In the genomic region with DNA sequence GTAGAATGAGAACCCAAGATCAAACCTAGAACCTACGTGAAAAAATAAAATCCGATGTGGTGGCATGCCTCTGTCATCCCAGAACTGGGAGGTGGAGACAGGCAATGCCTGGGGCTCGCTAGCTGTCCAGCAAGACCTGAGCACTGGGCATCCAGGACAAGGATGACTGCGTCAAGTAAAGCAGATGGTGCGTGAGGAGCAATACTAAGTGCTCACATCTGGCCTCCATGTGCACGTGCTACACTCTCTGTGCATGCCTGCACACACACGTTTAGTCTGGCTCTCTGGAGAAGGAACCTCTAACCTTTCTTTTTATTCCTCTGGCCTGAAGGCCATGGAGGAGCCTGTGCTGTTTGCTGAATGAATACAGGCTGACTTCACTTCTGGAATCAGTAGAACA, we compare ENCODE assay signal across 19 mouse cellular contexts.
DNase-seq lines count a peak whose midpoint lies in the region; ATAC-seq lines count a peak whose summit lies in the region.
"Had no signal": no experiment of that assay in that cellular context is flagged by ENCODE, and none has a peak within 500 bp of the region (broad histone marks: within the 10 kb centered on the region; RNA-seq: fewer than 3 reads in every experiment).

No protein-coding gene starts in this region.

- H3K27me3 ChIP-seq in hindbrain, embryonic 10.5 days (ENCODE audit: insufficient read depth, poor library complexity, severe bottlenecking) = no peaks in the 10 kb centered on the region
- H3K27me3 ChIP-seq in hindbrain, embryonic 14.5 days (ENCODE audit: control insufficient read depth, insufficient read depth, low read length) = no peaks in the 10 kb centered on the region
- no peaks in the 10 kb centered on the region for H3K27me3 ChIP-seq in embryonic facial prominence, embryonic 10.5 days (replicated peaks; ENCODE audit: low read depth, poor library complexity, severe bottlenecking)
- no peaks in the 10 kb centered on the region for H3K27me3 ChIP-seq in limb, embryonic 10.5 days (ENCODE audit: low read depth, poor library complexity, severe bottlenecking)
- no peaks in the 10 kb centered on the region for H3K27me3 ChIP-seq in kidney, embryonic 14.5 days (ENCODE audit: control insufficient read depth, insufficient read depth, low read length)
- H3K27me3 ChIP-seq: embryonic facial prominence, embryonic 12.5 days; forebrain, embryonic 12.5 days; heart, embryonic 12.5 days had no signal

- ATAC-seq in hindbrain, embryonic 14.5 days (ENCODE audit: low FRiP score) = no peak
- no peak for ATAC-seq in kidney, embryonic 14.5 days (ENCODE audit: low FRiP score, low TSS enrichment)
- ATAC-seq: forebrain, postnatal 0 days; hindbrain, embryonic 16.5 days; inflammation-experienced regulatory T-cells, adult 6 months had no signal

- 74% methylated on average over 7 of the region's 7 CpGs for WGBS in hindbrain, embryonic 10.5 days
- 79% methylated on average over 7 of the region's 7 CpGs for WGBS in hindbrain, embryonic 14.5 days
- 64% methylated on average over 7 of the region's 7 CpGs for WGBS in embryonic facial prominence, embryonic 10.5 days
- 67% methylated on average over 7 of the region's 7 CpGs for WGBS in limb, embryonic 10.5 days
- WGBS in kidney, embryonic 14.5 days = 75% methylated on average over 7 of the region's 7 CpGs

- H3K27ac ChIP-seq in hindbrain, embryonic 10.5 days = no peak overlapping the region
- H3K27ac ChIP-seq in hindbrain, embryonic 14.5 days = no peak overlapping the region
- H3K27ac ChIP-seq in embryonic facial prominence, embryonic 10.5 days (replicated peaks) = no peak overlapping the region
- H3K27ac ChIP-seq in limb, embryonic 10.5 days = no peak overlapping the region
- no peak overlapping the region for H3K27ac ChIP-seq in kidney, embryonic 14.5 days (ENCODE audit: low read depth, low read length)
- H3K27ac ChIP-seq: embryonic facial prominence, embryonic 12.5 days; forebrain, embryonic 12.5 days; gastrocnemius, adult 2 months had no signal

- no peaks in the 10 kb centered on the region for H3K36me3 ChIP-seq in hindbrain, embryonic 10.5 days
- no peaks in the 10 kb centered on the region for H3K36me3 ChIP-seq in hindbrain, embryonic 14.5 days (replicated peaks; ENCODE audit: control insufficient read depth, insufficient read depth)
- no peaks in the 10 kb centered on the region for H3K36me3 ChIP-seq in embryonic facial prominence, embryonic 10.5 days (replicated peaks)
- no peaks in the 10 kb centered on the region for H3K36me3 ChIP-seq in limb, embryonic 10.5 days
- no peaks in the 10 kb centered on the region for H3K36me3 ChIP-seq in kidney, embryonic 14.5 days (ENCODE audit: control insufficient read depth, insufficient read depth, low read length)
- H3K36me3 ChIP-seq: embryonic facial prominence, embryonic 12.5 days; forebrain, embryonic 12.5 days; heart, embryonic 12.5 days had no signal

- no peak overlapping the region for H3K4me2 ChIP-seq in hindbrain, embryonic 14.5 days (replicated peaks)
- no peak overlapping the region for H3K4me2 ChIP-seq in kidney, embryonic 14.5 days (replicated peaks; ENCODE audit: low read depth, low read length)
- H3K4me2 ChIP-seq: embryonic facial prominence, embryonic 12.5 days; forebrain, embryonic 12.5 days; heart, embryonic 12.5 days had no signal

- H3K4me3 ChIP-seq in hindbrain, embryonic 10.5 days = no peak overlapping the region
- no peak overlapping the region for H3K4me3 ChIP-seq in hindbrain, embryonic 14.5 days (replicated peaks; ENCODE audit: low read length)
- no peak overlapping the region for H3K4me3 ChIP-seq in embryonic facial prominence, embryonic 10.5 days
- no peak overlapping the region for H3K4me3 ChIP-seq in limb, embryonic 10.5 days
- no peak overlapping the region for H3K4me3 ChIP-seq in kidney, embryonic 14.5 days (ENCODE audit: low read length)
- H3K4me3 ChIP-seq: embryonic facial prominence, embryonic 12.5 days; forebrain, embryonic 12.5 days; gastrocnemius, adult 2 months; heart, embryonic 12.5 days had no signal

- peaks cover 8% of the 10 kb centered on the region; the same call in 1 of the 2 replicates for H3K4me1 ChIP-seq in hindbrain, embryonic 10.5 days (replicated peaks)
- peaks cover 13% of the 10 kb centered on the region for H3K4me1 ChIP-seq in hindbrain, embryonic 14.5 days (replicated peaks; ENCODE audit: control insufficient read depth, insufficient read depth, low read length)
- peaks cover 10% of the 10 kb centered on the region; the same call in 1 of the 2 replicates for H3K4me1 ChIP-seq in embryonic facial prominence, embryonic 10.5 days
- no peaks in the 10 kb centered on the region for H3K4me1 ChIP-seq in limb, embryonic 10.5 days
- no peaks in the 10 kb centered on the region for H3K4me1 ChIP-seq in kidney, embryonic 14.5 days (ENCODE audit: control insufficient read depth, insufficient read depth, low read length)
- H3K4me1 ChIP-seq: heart, embryonic 12.5 days had no signal

- H3K9me3 ChIP-seq in hindbrain, embryonic 10.5 days = no peaks in the 10 kb centered on the region
- no peaks in the 10 kb centered on the region for H3K9me3 ChIP-seq in hindbrain, embryonic 14.5 days (ENCODE audit: control insufficient read depth, low read length)
- H3K9me3 ChIP-seq in embryonic facial prominence, embryonic 10.5 days = no peaks in the 10 kb centered on the region
- no peaks in the 10 kb centered on the region for H3K9me3 ChIP-seq in limb, embryonic 10.5 days (replicated peaks)
- no peaks in the 10 kb centered on the region for H3K9me3 ChIP-seq in kidney, embryonic 14.5 days (ENCODE audit: control insufficient read depth, low read length)
- H3K9me3 ChIP-seq: embryonic facial prominence, embryonic 12.5 days; forebrain, embryonic 12.5 days; heart, embryonic 12.5 days had no signal

- no peak overlapping the region for H3K9ac ChIP-seq in hindbrain, embryonic 14.5 days
- no peak overlapping the region for H3K9ac ChIP-seq in kidney, embryonic 14.5 days (ENCODE audit: low read depth, low read length)
- H3K9ac ChIP-seq: embryonic facial prominence, embryonic 12.5 days; forebrain, embryonic 12.5 days; forebrain, postnatal 0 days; heart, embryonic 12.5 days had no signal

- peak; percentile 11 for DNase-seq in hindbrain, embryonic 10.5 days (ENCODE audit: low spot score)
- DNase-seq in hindbrain, embryonic 14.5 days (ENCODE audit: low spot score) = no peak
- peak; percentile 38 for DNase-seq in embryonic facial prominence, embryonic 10.5 days (ENCODE audit: low spot score)
- peak; percentile 37 for DNase-seq in limb, embryonic 10.5 days (ENCODE audit: low spot score)
- DNase-seq in layer of hippocampus, postnatal 14 days (ENCODE audit: low spot score in 2 of 2) = no peak
- DNase-seq in kidney, adult 11 months = no peak
- DNase-seq: adrenal gland, postnatal 10 days; cerebellum, adult 18-20 months; cerebellum, adult 9-11 months; cerebellum, postnatal 36 days; forebrain, postnatal 0 days; gastrocnemius, adult 2 months; gastrocnemius, postnatal 25 days had no signal

Comparison
In these comparisons a context has a peak if more than half of its experiments do, and no peak if none do; other contexts are left out.
1. DNase-seq: peak in hindbrain, embryonic 10.5 days (single experiment), embryonic facial prominence, embryonic 10.5 days (single experiment) and limb, embryonic 10.5 days (single experiment); none in hindbrain, embryonic 14.5 days (single experiment), layer of hippocampus, postnatal 14 days (0 of 2) and kidney, adult 11 months (single experiment).